Mouse (Mus musculus) spleen, adult 2 months (tissue): ENCODE measurements around the gene Notch1. TPM values are rescaled to one million over a fixed set of nuclear protein-coding genes. Genes with fewer than 3 reads are reported as not detected.

Experiments used
- DNase-seq, 2 experiments: peaks; one replicate each; pipeline versions ENCODE4 v3.0.0 to v3.0.0-alpha.2; 2012 to 2021; ENCODE audit warnings: low spot score in 2 of 2, low read depth in 1 of 2
- H3K27ac ChIP-seq: fragments of 200-500 bp; 2 replicates; pipeline ENCODE4 v1.5.1; 2012; ENCODE audit warnings: low read length, inconsistent platforms; ENCODE audit not compliant: insufficient read depth
- H3K27me3 ChIP-seq: fragments of 200-500 bp; 2 replicates; pipeline ENCODE4 v1.6.1; 2012; ENCODE audit warnings: mild to moderate bottlenecking, moderate library complexity, low read length, inconsistent platforms; ENCODE audit not compliant: control insufficient read depth, insufficient read depth
- H3K36me3 ChIP-seq: fragments of 200-500 bp; 2 replicates; pipeline ENCODE4 v1.6.1; 2012; ENCODE audit warnings: mild to moderate bottlenecking, low read length, inconsistent platforms; ENCODE audit not compliant: control insufficient read depth, insufficient read depth
- H3K4me1 ChIP-seq: fragments of 200-500 bp; 2 replicates; pipeline ENCODE4 v1.6.1; 2011; ENCODE audit warnings: inconsistent platforms; ENCODE audit not compliant: control insufficient read depth, insufficient read depth, insufficient read length
- H3K4me3 ChIP-seq: fragments of 200-500 bp; 2 replicates; pipeline ENCODE4 v1.5.1; 2011; ENCODE audit warnings: mild to moderate bottlenecking, inconsistent platforms; ENCODE audit not compliant: insufficient read depth, insufficient read length; ENCODE audit errors: extremely low read depth
- CTCF ChIP-seq: fragments of 200-500 bp; IDR thresholded peaks from 2 replicates; pipeline ENCODE4 v1.5.1; 2011; ENCODE audit warnings: mild to moderate bottlenecking, inconsistent platforms; ENCODE audit not compliant: insufficient read depth, insufficient read length, insufficient replicate concordance; ENCODE audit errors: extremely low read depth
- POLR2A ChIP-seq: fragments of 200-500 bp; IDR thresholded peaks from 2 replicates; pipeline ENCODE4 v1.6.1; 2011; ENCODE audit warnings: low read depth, low read length, inconsistent platforms
- WGBS: fragments of 180-500 bp; shearing (Covaris S2); methylation state at CpG from one replicate; pipeline ENCODE4 v1.1.7; 2018; 5-methylcytosine and 5-hydroxymethylcytosine counted together
- polyA plus RNA-seq: library from polyadenylated mRNA; depleted of rRNA; stranded (reverse); fragments of >200 nt; gene quantifications from 2 replicates; pipeline ENCODE4 v1.2.3, GENCODE M21; 2012

The Notch1 gene
- polyA plus RNA-seq, 1 experiment = 34.6 TPM

GRCm38 (mm10) chr2:26552066-26552465 is 35.6 kb upstream of the Notch1 start:
- H3K36me3 ChIP-seq = no peaks in the 10 kb centered on the region
- H3K4me1 ChIP-seq = no peaks in the 10 kb centered on the region; the same call in 1 of the 2 replicates
- DNase-seq = no peak
- no peak overlapping the region for H3K4me3 ChIP-seq
- WGBS = 55% methylated on average over 2 of the region's 2 CpGs
- no peaks in the 10 kb centered on the region for H3K27me3 ChIP-seq
- TF ChIP-seq POLR2A (no peak), CTCF (no peak)
- peak overlapping the region; percentile 30 for H3K27ac ChIP-seq

GRCm38 (mm10) chr2:26551446-26551845 is 35.0 kb upstream of the Notch1 start:
- DNase-seq = no peak
- Histone ChIP-seq H3K4me1 (no peaks in the 10 kb centered on the region; the same call in 1 of the 2 replicates), H3K27ac (peak overlapping the region; percentile 30)

GRCm38 (mm10) chr2:26550777-26551176 is 34.3 kb upstream of the Notch1 start:
- H3K27ac ChIP-seq = no peak overlapping the region
- TF ChIP-seq POLR2A (no peak), CTCF (no peak)

More at GRCm38 (mm10) chr2:26551446-26551845, 35.0 kb upstream of the Notch1 start:
- no peak for TF ChIP-seq CTCF
- no peak for TF ChIP-seq POLR2A
- H3K36me3 ChIP-seq = no peaks in the 10 kb centered on the region
- 38% methylated on average over 8 of the region's 8 CpGs for WGBS
- no peak overlapping the region for H3K4me3 ChIP-seq
- no peaks in the 10 kb centered on the region for H3K27me3 ChIP-seq

GRCm38 (mm10) chr2:26550205-26550604 is 33.7 kb upstream of the Notch1 start:
- WGBS = 56% methylated on average over 3 of the region's 3 CpGs
- Histone ChIP-seq H3K4me3 (no peak overlapping the region), H3K27ac (peak overlapping the region; percentile 2; the same call in 1 of the 2 replicates), H3K27me3 (no peaks in the 10 kb centered on the region), H3K36me3 (no peaks in the 10 kb centered on the region), H3K4me1 (no peaks in the 10 kb centered on the region; the same call in 1 of the 2 replicates)
- no peak for DNase-seq
- no peak for TF ChIP-seq CTCF
- TF ChIP-seq POLR2A = no peak

More at GRCm38 (mm10) chr2:26550777-26551176, 34.3 kb upstream of the Notch1 start:
- H3K4me1 ChIP-seq = no peaks in the 10 kb centered on the region; the same call in 1 of the 2 replicates
- WGBS = 56% methylated on average over 3 of the region's 3 CpGs
- no peaks in the 10 kb centered on the region for H3K36me3 ChIP-seq
- no peaks in the 10 kb centered on the region for H3K27me3 ChIP-seq
- no peak overlapping the region for H3K4me3 ChIP-seq
- no peak for DNase-seq

- Histone ChIP-seq H3K27ac (no peak overlapping the region), H3K27me3 (no peaks in the 10 kb centered on the region), H3K4me3 (no peak overlapping the region), H3K4me1 (no peaks in the 10 kb centered on the region; the same call in 1 of the 2 replicates), H3K36me3 (no peaks in the 10 kb centered on the region)
- TF ChIP-seq CTCF (no peak), POLR2A (no peak)
- WGBS = 41% methylated on average over 10 of the region's 10 CpGs
- DNase-seq = no peak
These were observed 33.3 kb upstream of the Notch1 start for GRCm38 (mm10) chr2:26549801-26550200.

GRCm38 (mm10) chr2:26547481-26547880 is 31.0 kb upstream of the Notch1 start:
- Histone ChIP-seq H3K27ac (no peak overlapping the region), H3K27me3 (no peaks in the 10 kb centered on the region), H3K4me1 (no peaks in the 10 kb centered on the region; the same call in 1 of the 2 replicates), H3K4me3 (no peak overlapping the region), H3K36me3 (no peaks in the 10 kb centered on the region)
- TF ChIP-seq CTCF = no peak
- no peak for TF ChIP-seq POLR2A
- no peak for DNase-seq
- 40% methylated on average over 2 of the region's 2 CpGs for WGBS

GRCm38 (mm10) chr2:26544265-26544664 is 27.8 kb upstream of the Notch1 start:
- TF ChIP-seq CTCF (no peak), POLR2A (no peak)
- Histone ChIP-seq H3K27ac (peak overlapping the region; percentile 55; the same call in 1 of the 2 replicates), H3K4me3 (no peak overlapping the region), H3K27me3 (no peaks in the 10 kb centered on the region), H3K4me1 (no peaks in the 10 kb centered on the region), H3K36me3 (no peaks in the 10 kb centered on the region)
- no peak for DNase-seq
- 64% methylated on average over 3 of the region's 3 CpGs for WGBS
